Mouse (Mus musculus) layer of hippocampus, adult 8-10 months (tissue): Measurements from ENCODE around the gene Morf4l2. TPM values are rescaled to one million over a fixed set of nuclear protein-coding genes. Genes with fewer than 3 reads are reported as not detected.
A peak's percentile ranks its signal among the peaks of the same experiment; 100 is the strongest.
"Not testable (repeated sequence)": the region's sequence is repeated elsewhere in the genome, so short reads cannot be mapped to it uniquely, and the experiment has no call there.

Experiments used
- DNase-seq, 2 experiments: peaks; one replicate each; pipeline ENCODE4 v3.0.0; 2022; ENCODE audit warnings: low spot score in 2 of 2
- total RNA-seq, 4 experiments: library from RNA; stranded (reverse); gene quantifications; 2 replicates each; pipeline ENCODE4 v1.2.4; 2022

Morf4l2 gene
- total RNA-seq, 4 experiments from 2014 or later, result 325 to 385 (median 347) TPM

GRCm38 (mm10) chrX:136707446-136708167, 35.9 kb downstream of the Morf4l2 start, which contains the start of gene Tceal1:
Gene Tceal1 (plus strand): TSS chrX:136707982.
- peak; percentile 58 to 68 for DNase-seq

- DNase-seq, result no peak
Observed at GRCm38 (mm10) chrX:136693196-136693595, 50.3 kb downstream of the Morf4l2 start.

GRCm38 (mm10) chrX:136692294-136692675, 51.2 kb downstream of the Morf4l2 start:
- DNase-seq, result no peak

GRCm38 (mm10) chrX:136691606-136692293, 51.7 kb downstream of the Morf4l2 start:
- DNase-seq, result not testable (repeated sequence)

Other genes with a start within 250 kb of the Morf4l2 start
- not detected for gene Kir3dl1, start 225.7 kb downstream of the Morf4l2 start, total RNA-seq
- under 1 TPM in 1 of 4 experiments, not detected in 3; 0.25 TPM for gene Kir3dl2, start 199.6 kb downstream of the Morf4l2 start, total RNA-seq
- 100 to 1,000 TPM; 169 to 202 (median 181) TPM for gene Tceal3, start 152.8 kb downstream of the Morf4l2 start, total RNA-seq
- gene Tceal1, start 35.7 kb downstream of the Morf4l2 start, total RNA-seq, result 10 to 100 TPM; 13.1 to 16.4 (median 15.0) TPM
- under 1 TPM in 1 of 4 experiments, not detected in 3; 0.45 TPM for gene Glra4, start 36.5 kb upstream of the Morf4l2 start, total RNA-seq
- gene Plp1, start 79.0 kb upstream of the Morf4l2 start, total RNA-seq, result 100 to 1,000 TPM; 774 to 956 (median 858) TPM
- gene Rab9b, start 125.1 kb upstream of the Morf4l2 start, total RNA-seq, result 10 to 100 TPM; 15.3 to 31.4 (median 24.5) TPM
- not detected for gene H2bfm, start 183.6 kb upstream of the Morf4l2 start, total RNA-seq
- gene Tmsb15b2, start 231.8 kb upstream of the Morf4l2 start, total RNA-seq, result 10 to 100 TPM; 11.6 to 19.9 (median 16.2) TPM
- gene Tmsb15l, start 233.2 kb upstream of the Morf4l2 start, total RNA-seq, result 1 to 10 TPM; 1.6 to 3.9 (median 3.8) TPM
- 1 to 10 TPM; 2.8 to 8.9 (median 5.3) TPM for gene Tmsb15b1, start 233.2 kb upstream of the Morf4l2 start, total RNA-seq
- 100 to 1,000 TPM; 251 to 290 (median 278) TPM for gene Zcchc18, start 249.5 kb upstream of the Morf4l2 start, total RNA-seq